Mouse (Mus musculus): ENCODE measurements at regions not wholly inside any gene's neighbourhood (a gene's known extent, or its start where the extent isn't known, plus 50 kb on each side); places are given as distances from the start of the nearest gene placed in this dataset.

GRCm38 (mm10) chr19:21135998-21136380 is 136.1 kb upstream of the Zfand5 start:
- no peak for TF ChIP-seq POLR2A (IDR thresholded peaks at IDR 0.05; ENCODE audit: extremely low read depth, insufficient read depth, low read length)
- TF ChIP-seq CTCF (IDR thresholded peaks at IDR 0.05; ENCODE audit: extremely low read depth, insufficient read depth, low read length) = no peak

Data from cortical plate, adult 2 months (tissue).